Mouse (Mus musculus): ENCODE measurements around the gene Dmbx1. TPM values are rescaled to one million over a fixed set of nuclear protein-coding genes. Genes with fewer than 3 reads are reported as not detected.

The Dmbx1 gene
- polyA plus RNA-seq, 1 experiment: not detected

DNA sequence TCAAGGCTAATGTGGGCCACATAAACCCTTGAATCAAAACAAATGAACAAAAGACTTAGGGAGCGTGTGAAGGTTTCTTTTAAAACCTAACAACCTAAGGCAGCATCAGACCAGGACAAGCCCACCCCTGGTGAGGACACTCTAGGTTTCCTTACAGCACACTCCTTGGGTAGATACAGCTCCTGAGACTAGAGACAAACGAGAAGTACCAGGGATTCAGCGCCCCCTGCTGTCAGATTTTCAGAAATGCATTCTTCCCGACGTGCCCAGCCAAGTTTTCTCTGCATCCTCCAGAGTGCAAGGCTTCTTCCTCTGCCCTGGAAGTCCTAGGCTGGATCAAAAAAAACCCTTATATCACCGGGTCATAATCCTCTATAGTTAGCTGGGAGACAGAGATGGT lies 13.0 kb upstream of the Dmbx1 start:
- Histone ChIP-seq H3K9me3 (ENCODE audit: control insufficient read depth, low read length) (no peaks in the 10 kb centered on the region), H3K4me1 (ENCODE audit: control insufficient read depth) (no peaks in the 10 kb centered on the region), H3K4me3 (replicated peaks) (no peak overlapping the region), H3K36me3 (ENCODE audit: control insufficient read depth) (no peaks in the 10 kb centered on the region), H3K27me3 (ENCODE audit: control insufficient read depth) (peaks cover 67% of the 10 kb centered on the region)
- no peak for TF ChIP-seq TAL1 (IDR thresholded peaks at IDR 0.05; ENCODE audit: low read length)
- TF ChIP-seq GATA1 (IDR thresholded peaks at IDR 0.05; ENCODE audit: low read length): no peak

DNA sequence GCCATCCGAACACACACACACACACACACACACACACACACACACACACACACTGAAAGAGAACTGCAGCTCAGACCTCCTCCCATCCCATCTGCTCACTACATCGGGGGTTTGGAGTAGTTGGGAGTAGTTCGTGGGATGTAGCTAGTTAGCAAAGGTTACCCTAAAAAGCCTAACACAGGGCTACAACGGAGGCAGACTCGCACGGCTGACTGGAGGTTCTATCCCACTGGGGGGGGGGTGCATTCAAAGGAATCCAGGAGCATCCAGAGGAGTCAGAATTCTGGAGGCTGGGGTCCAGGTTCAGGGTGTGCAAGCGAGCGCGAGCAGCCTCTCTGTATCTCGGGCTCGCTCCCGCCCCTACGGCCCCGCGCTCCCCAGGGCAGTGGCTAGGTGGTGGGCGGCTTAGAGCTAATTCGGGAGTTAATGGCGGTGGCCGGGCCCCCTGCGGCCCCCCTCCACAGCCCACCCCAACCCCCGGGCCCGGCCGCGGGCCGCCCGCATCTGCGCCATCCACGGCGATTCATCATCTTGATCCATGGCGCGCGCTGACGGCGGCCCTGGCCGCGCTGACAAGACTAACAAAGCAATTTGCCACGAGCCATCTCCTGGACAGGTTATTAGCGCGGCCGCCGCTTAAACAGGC lies 4.1 kb upstream of the Dmbx1 start:
- H3K36me3 ChIP-seq (ENCODE audit: control insufficient read depth): no peaks in the 10 kb centered on the region
- H3K9me3 ChIP-seq (ENCODE audit: control insufficient read depth, low read length): no peaks in the 10 kb centered on the region; the same call in 1 of the 2 replicates
- no peaks in the 10 kb centered on the region for H3K4me1 ChIP-seq (ENCODE audit: control insufficient read depth)
- H3K4me3 ChIP-seq (replicated peaks): no peak overlapping the region
- H3K27me3 ChIP-seq (ENCODE audit: control insufficient read depth): peaks cover 88% of the 10 kb centered on the region
- TF ChIP-seq GATA1 (IDR thresholded peaks at IDR 0.05; ENCODE audit: low read length) (no peak), TAL1 (IDR thresholded peaks at IDR 0.05; ENCODE audit: low read length) (no peak)

DNA sequence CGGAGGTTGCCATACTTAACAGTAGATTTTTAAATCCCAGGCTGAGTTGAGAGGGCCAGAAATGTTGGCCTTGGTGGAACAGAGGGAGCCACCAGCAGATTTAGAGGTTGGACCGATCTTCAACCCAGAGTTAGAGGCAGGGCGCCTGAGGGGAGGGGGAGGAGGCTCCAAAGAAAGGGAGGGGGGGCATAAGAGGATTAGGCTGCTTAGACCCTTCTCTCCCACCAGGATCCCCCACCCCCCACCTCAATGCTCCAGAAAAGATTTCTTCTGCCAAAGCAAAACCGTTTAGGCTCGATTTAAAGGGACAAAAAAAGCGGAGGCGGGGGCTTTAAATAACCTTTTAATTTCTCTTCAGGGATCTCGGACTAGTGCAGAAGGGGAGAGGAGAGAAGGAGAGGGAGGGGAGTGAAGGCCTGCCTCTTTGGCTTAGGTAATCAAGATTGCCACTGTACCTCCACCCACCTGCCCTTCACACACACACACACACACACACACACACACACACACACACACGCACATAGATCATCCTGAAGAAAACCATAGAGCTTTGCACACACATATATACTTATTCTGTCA lies 1.6 kb upstream of the Dmbx1 start:
- H3K36me3 ChIP-seq (ENCODE audit: control insufficient read depth): no peaks in the 10 kb centered on the region
- H3K9me3 ChIP-seq (ENCODE audit: control insufficient read depth, low read length): peaks cover 3% of the 10 kb centered on the region; the same call in 1 of the 2 replicates
- H3K27me3 ChIP-seq (ENCODE audit: control insufficient read depth): peaks cover 100% of the 10 kb centered on the region
- TF ChIP-seq GATA1 (IDR thresholded peaks at IDR 0.05; ENCODE audit: low read length): no peak
- H3K4me3 ChIP-seq (replicated peaks): no peak overlapping the region
- H3K4me1 ChIP-seq (ENCODE audit: control insufficient read depth): no peaks in the 10 kb centered on the region

- Histone ChIP-seq H3K27me3 (ENCODE audit: control insufficient read depth) (peaks cover 100% of the 10 kb centered on the region), H3K4me3 (replicated peaks) (no peak overlapping the region), H3K4me1 (ENCODE audit: control insufficient read depth) (no peaks in the 10 kb centered on the region), H3K9me3 (ENCODE audit: control insufficient read depth, low read length) (peaks cover 3% of the 10 kb centered on the region; the same call in 1 of the 2 replicates), H3K36me3 (ENCODE audit: control insufficient read depth) (no peaks in the 10 kb centered on the region)
- no peak for TF ChIP-seq GATA1 (IDR thresholded peaks at IDR 0.05; ENCODE audit: low read length)
- TF ChIP-seq TAL1 (IDR thresholded peaks at IDR 0.05; ENCODE audit: low read length): no peak
Measured at GRCm38 (mm10) chr4:115940681-115941080, 955 bp upstream of the Dmbx1 start.

- Histone ChIP-seq H3K4me1 (ENCODE audit: control insufficient read depth) (no peaks in the 10 kb centered on the region), H3K27me3 (ENCODE audit: control insufficient read depth) (peaks cover 100% of the 10 kb centered on the region), H3K9me3 (ENCODE audit: control insufficient read depth, low read length) (peaks cover 6% of the 10 kb centered on the region; the same call in 1 of the 2 replicates), H3K36me3 (ENCODE audit: control insufficient read depth) (no peaks in the 10 kb centered on the region), H3K4me3 (replicated peaks) (no peak overlapping the region)
- TF ChIP-seq GATA1 (IDR thresholded peaks at IDR 0.05; ENCODE audit: low read length): no peak
- TF ChIP-seq TAL1 (IDR thresholded peaks at IDR 0.05; ENCODE audit: low read length): no peak
Measured at GRCm38 (mm10) chr4:115938276-115939160, 1.2 kb downstream of the Dmbx1 start.

DNA sequence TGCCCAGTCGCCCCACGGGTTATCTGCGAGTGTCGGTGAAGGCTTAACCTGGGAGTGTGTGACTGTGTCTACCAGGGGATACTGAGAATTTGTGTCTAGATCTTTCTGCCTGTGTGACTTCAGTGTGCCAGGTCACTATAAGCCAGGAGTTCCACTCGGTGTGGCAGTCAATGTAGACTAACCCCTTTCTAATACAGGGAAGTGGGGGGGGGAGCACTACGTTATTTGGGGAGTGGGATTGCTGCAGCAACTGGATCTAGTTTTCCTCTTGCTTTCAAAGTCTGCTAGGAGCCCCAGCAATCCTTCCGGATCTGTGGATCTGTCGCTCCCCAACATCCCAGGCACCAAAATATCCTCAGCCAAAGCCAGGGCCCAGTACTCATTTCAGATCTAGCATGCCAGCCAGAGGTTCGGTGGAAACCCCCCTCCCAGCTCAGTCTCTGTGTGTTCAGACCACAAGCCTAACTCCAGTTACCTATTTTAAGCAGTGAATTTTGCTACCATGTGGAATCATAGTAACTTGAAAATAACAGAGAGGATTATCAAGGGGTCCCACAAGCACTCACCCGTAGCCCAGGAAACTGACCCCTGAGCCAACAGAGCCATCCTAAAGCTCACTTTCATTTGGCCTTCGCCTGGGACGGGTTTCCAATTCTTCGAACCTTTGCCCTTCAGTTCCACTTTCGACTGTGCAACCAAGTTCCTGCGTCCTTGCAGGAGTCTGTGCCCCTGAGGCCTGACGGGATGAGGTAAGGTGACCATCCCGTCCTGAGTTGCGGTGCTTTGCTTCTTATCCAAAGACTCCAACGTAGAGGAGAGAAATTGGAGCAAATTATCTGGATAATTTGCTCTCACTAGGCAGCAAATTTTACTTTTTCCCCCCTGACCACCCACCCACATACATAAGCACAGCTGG lies 2.4 kb downstream of the Dmbx1 start:
- no peak for TF ChIP-seq TAL1 (IDR thresholded peaks at IDR 0.05; ENCODE audit: low read length)
- Histone ChIP-seq H3K4me1 (ENCODE audit: control insufficient read depth) (no peaks in the 10 kb centered on the region), H3K9me3 (ENCODE audit: control insufficient read depth, low read length) (peaks cover 6% of the 10 kb centered on the region; the same call in 1 of the 2 replicates), H3K27me3 (ENCODE audit: control insufficient read depth) (peaks cover 100% of the 10 kb centered on the region), H3K4me3 (replicated peaks) (no peak overlapping the region), H3K36me3 (ENCODE audit: control insufficient read depth) (no peaks in the 10 kb centered on the region)

DNA sequence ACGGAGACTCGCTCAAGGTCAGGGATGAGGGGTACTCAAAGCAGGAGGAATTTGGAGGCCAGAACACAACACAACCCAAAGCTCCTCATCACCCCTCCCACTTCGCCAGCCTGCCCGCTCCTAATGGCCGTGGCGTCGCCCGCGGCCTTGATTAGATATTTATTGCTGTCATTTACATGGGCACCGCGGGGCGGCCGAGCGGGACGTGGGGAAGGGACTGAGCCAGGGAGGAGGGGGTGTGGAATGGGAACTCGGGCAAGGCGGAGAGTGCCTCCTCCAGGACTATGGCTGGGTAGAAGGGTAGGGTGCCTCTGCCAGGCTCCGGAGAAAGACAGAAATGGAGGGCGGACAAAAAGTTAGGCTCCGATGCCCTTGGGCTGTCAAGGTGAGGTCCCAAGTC lies 3.1 kb downstream of the Dmbx1 start:
- TF ChIP-seq TAL1 (IDR thresholded peaks at IDR 0.05; ENCODE audit: low read length): no peak
- TF ChIP-seq GATA1 (IDR thresholded peaks at IDR 0.05; ENCODE audit: low read length): no peak
- H3K4me1 ChIP-seq (ENCODE audit: control insufficient read depth): no peaks in the 10 kb centered on the region
- H3K36me3 ChIP-seq (ENCODE audit: control insufficient read depth): no peaks in the 10 kb centered on the region
- no peak overlapping the region for H3K4me3 ChIP-seq (replicated peaks)
- H3K9me3 ChIP-seq (ENCODE audit: control insufficient read depth, low read length): peaks cover 6% of the 10 kb centered on the region; the same call in 1 of the 2 replicates
- H3K27me3 ChIP-seq (ENCODE audit: control insufficient read depth): peaks cover 100% of the 10 kb centered on the region

- Histone ChIP-seq H3K36me3 (ENCODE audit: control insufficient read depth) (no peaks in the 10 kb centered on the region), H3K4me1 (ENCODE audit: control insufficient read depth) (no peaks in the 10 kb centered on the region), H3K9me3 (ENCODE audit: control insufficient read depth, low read length) (peaks cover 6% of the 10 kb centered on the region; the same call in 1 of the 2 replicates), H3K4me3 (replicated peaks) (no peak overlapping the region), H3K27me3 (ENCODE audit: control insufficient read depth) (peaks cover 99% of the 10 kb centered on the region)
- TF ChIP-seq TAL1 (IDR thresholded peaks at IDR 0.05; ENCODE audit: low read length): no peak
- TF ChIP-seq GATA1 (IDR thresholded peaks at IDR 0.05; ENCODE audit: low read length): no peak
Measured at GRCm38 (mm10) chr4:115935835-115936581, 3.7 kb downstream of the Dmbx1 start.

All from erythroblast, embryonic 14.5 days (primary cell).